Mouse (Mus musculus) spleen, adult 2 months (tissue): ENCODE data around the gene Parvg. TPM values are rescaled to one million over a fixed set of nuclear protein-coding genes. Genes with fewer than 3 reads are reported as not detected.

Source experiments
- DNase-seq, 2 experiments: peaks; one replicate each; pipeline versions ENCODE4 v3.0.0 to v3.0.0-alpha.2; 2012 to 2021; ENCODE audit warnings: low spot score in 2 of 2, low read depth in 1 of 2
- H3K27ac ChIP-seq: fragments of 200-500 bp; 2 replicates; pipeline ENCODE4 v1.5.1; 2012; ENCODE audit warnings: low read length, inconsistent platforms; ENCODE audit not compliant: insufficient read depth
- H3K27me3 ChIP-seq: fragments of 200-500 bp; 2 replicates; pipeline ENCODE4 v1.6.1; 2012; ENCODE audit warnings: mild to moderate bottlenecking, moderate library complexity, low read length, inconsistent platforms; ENCODE audit not compliant: control insufficient read depth, insufficient read depth
- H3K36me3 ChIP-seq: fragments of 200-500 bp; 2 replicates; pipeline ENCODE4 v1.6.1; 2012; ENCODE audit warnings: mild to moderate bottlenecking, low read length, inconsistent platforms; ENCODE audit not compliant: control insufficient read depth, insufficient read depth
- H3K4me1 ChIP-seq: fragments of 200-500 bp; 2 replicates; pipeline ENCODE4 v1.6.1; 2011; ENCODE audit warnings: inconsistent platforms; ENCODE audit not compliant: control insufficient read depth, insufficient read depth, insufficient read length
- H3K4me3 ChIP-seq: fragments of 200-500 bp; 2 replicates; pipeline ENCODE4 v1.5.1; 2011; ENCODE audit warnings: mild to moderate bottlenecking, inconsistent platforms; ENCODE audit not compliant: insufficient read depth, insufficient read length; ENCODE audit errors: extremely low read depth
- CTCF ChIP-seq: fragments of 200-500 bp; IDR thresholded peaks from 2 replicates; pipeline ENCODE4 v1.5.1; 2011; ENCODE audit warnings: mild to moderate bottlenecking, inconsistent platforms; ENCODE audit not compliant: insufficient read depth, insufficient read length, insufficient replicate concordance; ENCODE audit errors: extremely low read depth
- POLR2A ChIP-seq: fragments of 200-500 bp; IDR thresholded peaks from 2 replicates; pipeline ENCODE4 v1.6.1; 2011; ENCODE audit warnings: low read depth, low read length, inconsistent platforms
- WGBS: fragments of 180-500 bp; shearing (Covaris S2); methylation state at CpG from one replicate; pipeline ENCODE4 v1.1.7; 2018; 5-methylcytosine and 5-hydroxymethylcytosine counted together
- polyA plus RNA-seq: library from polyadenylated mRNA; depleted of rRNA; stranded (reverse); fragments of >200 nt; gene quantifications from 2 replicates; pipeline ENCODE4 v1.2.3, GENCODE M21; 2012

The Parvg gene
- polyA plus RNA-seq, 1 experiment = 75.0 TPM

DNA sequence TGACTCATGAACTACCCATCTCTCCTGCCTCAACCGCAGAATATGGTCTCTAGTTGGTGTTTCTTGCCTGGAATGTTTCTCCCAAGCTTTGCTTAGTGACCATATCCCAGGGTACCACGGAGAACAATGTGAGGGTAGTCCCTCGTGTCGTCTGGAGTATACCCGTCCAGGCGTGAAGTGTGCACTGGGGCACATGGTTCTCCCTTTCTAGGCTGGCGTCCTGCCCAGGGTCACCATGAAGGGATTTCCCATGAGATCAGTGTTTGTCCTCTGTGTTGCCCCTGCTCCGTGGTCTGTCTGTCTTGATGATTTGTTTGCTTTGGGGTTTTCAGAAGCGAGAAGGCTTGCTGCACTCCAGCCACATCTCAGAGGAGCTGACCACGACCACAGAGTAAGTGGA, 28.6 kb upstream of the Parvg start:
- no peak overlapping the region for H3K27ac ChIP-seq
- H3K4me1 ChIP-seq = peaks cover 7% of the 10 kb centered on the region
- H3K4me3 ChIP-seq = no peak overlapping the region
- WGBS = 43% methylated on average over 10 of the region's 10 CpGs
- no peak for DNase-seq
- H3K27me3 ChIP-seq = no peaks in the 10 kb centered on the region
- TF ChIP-seq CTCF (no peak), POLR2A (no peak)
- no peaks in the 10 kb centered on the region for H3K36me3 ChIP-seq

DNA sequence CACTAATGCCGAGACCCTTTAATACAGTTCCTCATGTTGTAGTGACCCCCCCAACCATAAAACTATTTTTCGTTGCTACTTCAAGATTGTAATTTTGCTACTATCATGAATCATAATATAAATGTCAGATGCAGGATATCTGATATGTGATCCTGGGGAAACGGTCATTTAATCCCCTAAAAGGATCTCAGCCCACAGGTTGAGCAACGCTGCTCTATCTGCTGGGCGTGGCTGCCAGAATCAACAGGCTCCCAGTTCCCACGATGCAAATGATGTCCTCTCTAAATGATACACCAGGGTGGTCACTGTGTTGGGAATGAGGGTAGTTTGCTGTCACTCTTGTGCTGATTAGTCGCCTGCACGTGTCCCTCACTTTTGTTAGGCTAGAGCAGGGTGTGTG, 26.4 kb upstream of the Parvg start:
- TF ChIP-seq POLR2A (no peak), CTCF (no peak)
- H3K36me3 ChIP-seq = no peaks in the 10 kb centered on the region
- no peak overlapping the region for H3K27ac ChIP-seq
- no peaks in the 10 kb centered on the region for H3K27me3 ChIP-seq
- 84% methylated on average over 8 of the region's 8 CpGs for WGBS
- no peak for DNase-seq
- no peak overlapping the region for H3K4me3 ChIP-seq
- H3K4me1 ChIP-seq = peaks cover 9% of the 10 kb centered on the region

DNA sequence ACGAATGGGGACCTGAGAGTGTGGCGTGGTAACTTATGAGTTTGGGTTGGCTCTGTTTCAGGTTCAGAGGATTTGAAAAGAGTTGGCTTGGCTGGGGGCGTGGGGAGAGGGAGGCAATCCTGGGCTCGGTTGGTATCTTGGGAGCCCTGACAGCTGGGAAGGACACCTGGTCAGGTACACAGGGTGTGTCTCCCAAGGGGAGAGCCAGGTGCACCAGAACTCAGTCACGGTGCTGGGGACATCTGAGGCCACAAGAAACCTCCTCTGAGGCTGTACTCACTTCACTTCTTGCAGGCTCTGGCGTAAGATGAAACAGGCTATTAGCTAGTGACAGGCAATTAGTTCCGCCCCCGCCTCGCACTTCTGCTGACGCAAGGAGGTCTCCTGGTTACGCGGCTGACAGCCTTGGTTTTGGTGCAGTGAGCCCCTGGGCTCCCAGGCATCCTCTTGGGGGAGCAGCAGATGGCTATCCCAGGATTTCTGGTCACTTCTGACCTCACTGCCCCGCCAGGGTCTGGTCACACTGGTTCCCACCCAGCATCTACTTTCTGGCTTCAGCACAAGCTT, 24.9 kb upstream of the Parvg start:
- no peak overlapping the region for H3K4me3 ChIP-seq
- H3K27ac ChIP-seq = no peak overlapping the region
- H3K27me3 ChIP-seq = no peaks in the 10 kb centered on the region
- TF ChIP-seq POLR2A (no peak), CTCF (no peak)
- DNase-seq = peak; percentile 14 to 21
- WGBS = 43% methylated on average over 13 of the region's 13 CpGs
- no peaks in the 10 kb centered on the region for H3K36me3 ChIP-seq
- H3K4me1 ChIP-seq = peaks cover 16% of the 10 kb centered on the region

DNA sequence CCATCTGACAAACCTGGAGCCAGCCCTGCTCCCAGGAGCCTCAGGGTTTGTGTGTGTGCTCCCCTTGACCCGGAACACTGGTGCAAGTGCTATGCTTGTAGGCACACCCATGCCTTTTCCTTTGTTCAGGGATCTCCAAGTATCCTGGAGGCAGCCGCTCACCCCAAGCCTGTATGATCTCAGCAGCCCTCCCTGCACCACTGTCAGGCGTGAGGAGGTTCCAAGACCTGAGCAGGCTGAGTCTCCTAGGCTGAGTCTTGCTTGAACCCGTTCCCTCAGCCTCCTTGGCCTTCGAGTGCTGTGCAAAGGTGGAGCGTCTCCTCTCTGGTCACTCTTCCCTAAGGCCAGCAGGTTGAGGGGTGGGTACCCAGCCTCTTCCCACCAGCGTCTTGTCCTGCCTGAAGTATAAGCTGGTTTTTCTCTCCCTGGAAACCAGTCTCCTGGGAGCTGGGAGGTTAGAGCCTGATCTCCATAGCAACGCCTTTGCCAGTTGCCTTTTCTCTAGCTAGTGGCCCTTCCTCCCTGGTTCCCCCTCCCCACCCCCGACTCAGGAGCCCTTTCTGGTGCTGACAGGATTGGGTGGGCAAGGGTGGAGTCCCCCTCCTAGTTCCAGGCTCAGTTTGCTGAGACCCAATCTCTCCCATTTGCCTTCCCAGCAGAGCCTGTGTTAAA, 24.0 kb upstream of the Parvg start:
- WGBS = 89% methylated on average over 9 of the region's 9 CpGs

DNA sequence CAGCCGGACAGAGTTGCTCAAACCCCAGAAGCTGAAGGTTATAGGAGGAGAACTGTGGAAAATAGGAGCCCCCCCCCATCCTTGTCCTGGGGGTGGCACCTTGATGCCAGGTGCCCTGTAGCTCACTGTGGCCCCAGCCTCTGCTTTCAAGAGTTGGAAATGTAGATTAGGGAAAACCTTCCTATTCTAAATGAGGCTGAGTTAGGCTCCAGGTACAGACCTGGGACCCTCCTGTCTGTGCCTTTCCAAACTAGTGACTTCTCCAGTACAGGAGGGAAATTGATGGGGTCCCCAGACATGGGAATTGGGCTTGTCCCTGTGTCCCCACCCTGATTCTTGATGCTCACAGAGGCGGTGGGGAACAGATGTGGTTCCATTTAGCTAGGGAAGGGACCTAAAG, 23.2 kb upstream of the Parvg start:
- 91% methylated on average over 2 of the region's 2 CpGs for WGBS
- Histone ChIP-seq H3K4me1 (peaks cover 16% of the 10 kb centered on the region), H3K36me3 (no peaks in the 10 kb centered on the region), H3K27me3 (no peaks in the 10 kb centered on the region), H3K27ac (no peak overlapping the region), H3K4me3 (no peak overlapping the region)
- TF ChIP-seq POLR2A (no peak), CTCF (no peak)
- DNase-seq = no peak

More for the DNA sequence above, 24.0 kb upstream of the Parvg start:
- Histone ChIP-seq H3K27me3 (no peaks in the 10 kb centered on the region), H3K27ac (no peak overlapping the region), H3K4me1 (peaks cover 16% of the 10 kb centered on the region), H3K36me3 (no peaks in the 10 kb centered on the region), H3K4me3 (no peak overlapping the region)
- no peak for DNase-seq
- no peak for TF ChIP-seq POLR2A
- no peak for TF ChIP-seq CTCF

DNA sequence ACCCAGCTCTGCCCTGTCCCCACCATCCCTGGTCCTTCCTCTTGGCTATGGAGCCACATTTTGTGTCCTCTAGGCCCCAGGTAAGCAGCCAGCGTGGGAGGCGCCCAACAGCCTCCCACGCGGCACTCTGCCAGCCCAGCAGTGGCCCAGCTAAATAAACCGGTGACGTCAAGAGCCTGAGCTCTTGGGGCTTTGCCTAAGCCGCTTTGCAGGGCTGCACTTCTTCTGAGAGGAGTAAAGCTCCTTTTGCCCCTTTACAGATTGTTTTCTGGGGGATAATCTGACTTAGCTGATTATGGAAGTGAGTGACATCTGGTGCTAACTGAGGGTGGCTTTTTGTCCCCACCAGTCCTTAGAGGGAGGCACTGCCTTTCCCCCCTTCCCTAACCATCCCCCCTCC, 22.8 kb upstream of the Parvg start:
- 54% methylated on average over 7 of the region's 7 CpGs for WGBS
- no peaks in the 10 kb centered on the region for H3K36me3 ChIP-seq
- DNase-seq = no peak
- H3K4me1 ChIP-seq = peaks cover 16% of the 10 kb centered on the region
- TF ChIP-seq POLR2A = no peak
- TF ChIP-seq CTCF = no peak
- no peak overlapping the region for H3K27ac ChIP-seq
- no peaks in the 10 kb centered on the region for H3K27me3 ChIP-seq
- no peak overlapping the region for H3K4me3 ChIP-seq

DNA sequence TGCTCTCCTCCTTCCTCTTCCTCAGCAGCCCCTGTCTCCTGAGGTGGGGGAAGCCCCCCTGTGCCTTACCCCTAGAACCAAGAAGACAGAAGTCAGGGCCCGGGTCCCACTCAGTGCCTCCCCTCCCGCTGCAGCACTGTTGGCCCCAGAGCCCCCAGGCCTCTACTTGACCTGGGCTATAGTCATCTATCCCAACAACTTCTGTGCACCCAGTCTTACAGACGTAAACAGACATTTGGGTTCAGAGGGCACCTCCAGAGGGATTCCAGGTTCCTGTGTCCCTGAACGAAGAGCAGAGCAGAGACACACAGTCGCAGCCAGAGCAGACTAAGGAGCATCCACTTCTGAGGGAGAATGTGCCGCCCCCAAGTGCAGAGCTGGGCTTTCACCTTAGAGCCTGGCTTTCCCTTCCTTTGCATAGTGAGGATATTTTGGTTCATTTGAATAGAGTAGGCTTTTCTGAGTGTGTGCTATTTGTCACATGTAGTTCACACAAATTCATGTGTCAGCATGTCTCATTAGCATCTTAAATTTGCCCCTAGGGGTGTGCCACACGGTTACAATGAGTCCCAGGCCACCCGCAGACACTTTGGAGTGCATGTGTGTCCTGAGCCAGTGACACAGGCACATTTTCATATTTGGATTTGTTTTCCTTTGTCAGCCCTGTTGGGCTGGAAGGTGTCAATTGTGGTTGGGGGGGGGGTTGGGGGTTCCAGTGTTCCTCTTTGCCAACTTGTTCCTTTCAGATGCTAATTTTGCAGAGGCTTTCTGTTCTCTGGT, 22.0 kb upstream of the Parvg start:
- H3K27ac ChIP-seq = no peak overlapping the region
- H3K4me3 ChIP-seq = no peak overlapping the region
- no peaks in the 10 kb centered on the region for H3K27me3 ChIP-seq
- no peak for DNase-seq
- no peak for TF ChIP-seq CTCF
- TF ChIP-seq POLR2A = no peak
- WGBS = 88% methylated on average over 8 of the region's 8 CpGs
- peaks cover 16% of the 10 kb centered on the region for H3K4me1 ChIP-seq
- no peaks in the 10 kb centered on the region for H3K36me3 ChIP-seq
